Mouse (Mus musculus) testis, adult 2 months (tissue): ENCODE measurements at regions not wholly inside any gene's neighbourhood (a gene's known extent, or its start where the extent isn't known, plus 50 kb on each side); places are given as distances from the start of the nearest gene placed in this dataset.

Source experiments
- CTCF ChIP-seq: fragments of 200-500 bp; IDR thresholded peaks from 2 replicates; pipeline ENCODE4 v1.5.1; 2012; ENCODE audit warnings: low read depth, mild to moderate bottlenecking, inconsistent platforms, low read length, moderate library complexity; ENCODE audit not compliant: control insufficient read depth, insufficient read depth, insufficient replicate concordance
- POLR2A ChIP-seq: fragments of 200-500 bp; IDR thresholded peaks from 2 replicates; pipeline ENCODE4 v1.6.1; 2012; ENCODE audit warnings: low read depth, mild to moderate bottlenecking, inconsistent platforms, low read length, moderate library complexity; ENCODE audit not compliant: control insufficient read depth

GRCm38 (mm10) chr10:111815821-111816599 lies 156.5 kb upstream of the Krr1 start:
- no peak for TF ChIP-seq CTCF
- TF ChIP-seq POLR2A = no peak
